Mouse (Mus musculus): Measurements from ENCODE around the gene Slc8a1.
A peak's percentile ranks its signal among the peaks of the same experiment; 100 is the strongest.

- TF ChIP-seq CTCF (IDR thresholded peaks at IDR 0.05; ENCODE audit: control insufficient read depth, insufficient read depth, insufficient read length): no peak
- TF ChIP-seq USF1 (IDR thresholded peaks at IDR 0.05; ENCODE audit: low read depth): peak; percentile 75
- TF ChIP-seq MAX (IDR thresholded peaks at IDR 0.05): no peak
- TF ChIP-seq CEBPB (IDR thresholded peaks at IDR 0.05; ENCODE audit: low read depth): no peak
- no peak for TF ChIP-seq MYOG (IDR thresholded peaks at IDR 0.05; ENCODE audit: control insufficient read depth, extremely low read depth, insufficient read length)
- TF ChIP-seq MYOD1 (IDR thresholded peaks at IDR 0.05; ENCODE audit: control insufficient read depth, insufficient read length, low read depth): no peak
- no peak for TF ChIP-seq FOSL1 (IDR thresholded peaks at IDR 0.05; ENCODE audit: insufficient read depth, low read length, poor library complexity, severe bottlenecking)
Measured at GRCm38 (mm10) chr17:81480351-81481161, 257.6 kb downstream of the Slc8a1 start.

All from C2C12 (cell line).